ENCODE assay signal across 14 mouse cellular contexts in genomic region chr14:25128160-25128547, GRCm38 (mm10).
DNase-seq lines count a peak whose midpoint lies in the region; ATAC-seq and TF ChIP-seq lines count a peak whose summit lies in the region.
"Had no signal": no experiment of that assay in that cellular context is flagged by ENCODE, and none has a peak within 500 bp of the region (broad histone marks: within the 10 kb centered on the region; RNA-seq: fewer than 3 reads in every experiment).

No protein-coding gene starts in this region.

- peak; percentile 68 for DNase-seq in brain, embryonic 14.5 days (ENCODE audit: low read depth)
- peak; percentile 19 for DNase-seq in embryonic facial prominence, embryonic 11.5 days (ENCODE audit: low spot score)
- DNase-seq in midbrain, embryonic 11.5 days (ENCODE audit: low spot score, missing footprints) = no peak
- DNase-seq in adipocyte (ENCODE audit: low spot score) = no peak
- no peak for DNase-seq in left cerebral cortex, postnatal 25 days (ENCODE audit: low spot score in 2 of 2)
- no peak for DNase-seq in cerebellum, postnatal 25 days
- DNase-seq in urinary bladder, adult 2 months (ENCODE audit: low spot score) = no peak
- DNase-seq: adrenal gland, postnatal 14 days; cerebellum, adult 11-12 months; kidney, postnatal 25 days; thymus, postnatal 36 days had no signal

- no peak overlapping the region for H3K4me2 ChIP-seq in embryonic facial prominence, embryonic 11.5 days (ENCODE audit: low read depth, low read length)
- H3K4me2 ChIP-seq in hindbrain, embryonic 12.5 days (replicated peaks) = peak overlapping the region; percentile 14
- H3K4me2 ChIP-seq in midbrain, embryonic 11.5 days = no peak overlapping the region; the same call in 1 of the 2 replicates
- H3K4me2 ChIP-seq: lung, embryonic 15.5 days had no signal

- TF ChIP-seq POLR2A in brain, embryonic 14.5 days (IDR thresholded peaks at IDR 0.05; ENCODE audit: borderline replicate concordance, extremely low read depth, insufficient read depth, insufficient read length, poor library complexity, severe bottlenecking) = no peak

- no peaks in the 10 kb centered on the region for H3K27me3 ChIP-seq in embryonic facial prominence, embryonic 11.5 days (ENCODE audit: control insufficient read depth, insufficient read depth, low read length)
- 0 out of 2 replicates have a peak, but pooled peaks cover 4% of the 10 kb centered on the region for H3K27me3 ChIP-seq in hindbrain, embryonic 12.5 days
- H3K27me3 ChIP-seq in midbrain, embryonic 11.5 days (ENCODE audit: control insufficient read depth, insufficient read depth, low read length) = no peaks in the 10 kb centered on the region
- H3K27me3 ChIP-seq: CH12.LX; lung, embryonic 15.5 days had no signal

- H3K4me1 ChIP-seq in embryonic facial prominence, embryonic 11.5 days (ENCODE audit: control insufficient read depth, insufficient read depth, low read length) = peaks cover 12% of the 10 kb centered on the region
- peaks cover 41% of the 10 kb centered on the region for H3K4me1 ChIP-seq in hindbrain, embryonic 12.5 days
- H3K4me1 ChIP-seq in midbrain, embryonic 11.5 days (ENCODE audit: control insufficient read depth, insufficient read depth, low read length) = peaks cover 24% of the 10 kb centered on the region

- WGBS in embryonic facial prominence, embryonic 11.5 days = 55% methylated on average over 6 of the region's 6 CpGs
- 40% methylated on average over 6 of the region's 6 CpGs for WGBS in hindbrain, embryonic 12.5 days
- WGBS in midbrain, embryonic 11.5 days = 58% methylated on average over 6 of the region's 6 CpGs

- ATAC-seq in embryonic facial prominence, embryonic 11.5 days (replicated peaks; ENCODE audit: insufficient number of reproducible peaks, low FRiP score, low TSS enrichment, low read depth) = no peak
- peak; percentile 20; the same call in 1 of the 2 replicates for ATAC-seq in hindbrain, embryonic 12.5 days (ENCODE audit: low FRiP score)
- ATAC-seq in midbrain, embryonic 11.5 days (ENCODE audit: low FRiP score) = no peak

- H3K9me3 ChIP-seq in embryonic facial prominence, embryonic 11.5 days (replicated peaks; ENCODE audit: control insufficient read depth, low read length) = no peaks in the 10 kb centered on the region
- no peaks in the 10 kb centered on the region for H3K9me3 ChIP-seq in hindbrain, embryonic 12.5 days (replicated peaks)
- no peaks in the 10 kb centered on the region for H3K9me3 ChIP-seq in midbrain, embryonic 11.5 days (ENCODE audit: control insufficient read depth, low read length)
- H3K9me3 ChIP-seq: lung, embryonic 15.5 days had no signal

- H3K36me3 ChIP-seq in embryonic facial prominence, embryonic 11.5 days (replicated peaks; ENCODE audit: control insufficient read depth, insufficient read depth, low read depth, low read length) = no peaks in the 10 kb centered on the region
- no peaks in the 10 kb centered on the region for H3K36me3 ChIP-seq in hindbrain, embryonic 12.5 days
- no peaks in the 10 kb centered on the region for H3K36me3 ChIP-seq in midbrain, embryonic 11.5 days (ENCODE audit: control insufficient read depth, insufficient read depth, low read length)
- H3K36me3 ChIP-seq: lung, embryonic 15.5 days had no signal

- no peak overlapping the region for H3K4me3 ChIP-seq in embryonic facial prominence, embryonic 11.5 days (ENCODE audit: low read depth, low read length)
- H3K4me3 ChIP-seq in hindbrain, embryonic 12.5 days = no peak overlapping the region
- H3K4me3 ChIP-seq in midbrain, embryonic 11.5 days (ENCODE audit: low read depth, low read length) = no peak overlapping the region
- H3K4me3 ChIP-seq: lung, embryonic 15.5 days had no signal

- no peak for TF ChIP-seq CTCF in brain, embryonic 14.5 days (IDR thresholded peaks at IDR 0.05; ENCODE audit: borderline replicate concordance, extremely low read depth, insufficient read depth, insufficient read length)

- intact Hi-C loops in left cerebral cortex, postnatal 25 days (cut with DNase I) = no loop called here

- H3K27ac ChIP-seq in embryonic facial prominence, embryonic 11.5 days (replicated peaks; ENCODE audit: low read depth, low read length) = 0 out of 2 replicates have a peak overlapping the region, but pooled peaks have one; percentile 52
- peak overlapping the region; percentile 85 for H3K27ac ChIP-seq in hindbrain, embryonic 12.5 days
- peak overlapping the region; percentile 55; the same call in 1 of the 2 replicates for H3K27ac ChIP-seq in midbrain, embryonic 11.5 days (ENCODE audit: low read depth, low read length)
- H3K27ac ChIP-seq: lung, embryonic 15.5 days had no signal

- H3K9ac ChIP-seq in embryonic facial prominence, embryonic 11.5 days (replicated peaks; ENCODE audit: low read length) = no peak overlapping the region
- 0 out of 2 replicates have a peak overlapping the region, but pooled peaks have one; percentile 32 for H3K9ac ChIP-seq in hindbrain, embryonic 12.5 days
- no peak overlapping the region for H3K9ac ChIP-seq in midbrain, embryonic 11.5 days (ENCODE audit: low read length)
- H3K9ac ChIP-seq: lung, embryonic 15.5 days had no signal

Comparison
In these comparisons a context has a peak if more than half of its experiments do, and no peak if none do; other contexts are left out.
1. DNase-seq: peak in brain, embryonic 14.5 days (single experiment) and embryonic facial prominence, embryonic 11.5 days (single experiment); none in midbrain, embryonic 11.5 days (single experiment), adipocyte (single experiment), left cerebral cortex, postnatal 25 days (0 of 2), cerebellum, postnatal 25 days (0 of 2) and urinary bladder, adult 2 months (single experiment).
2. Peak in every context shown above with its lines, with median percentiles within 50 percentile points of each other: H3K27ac ChIP-seq.